Mouse (Mus musculus): ENCODE measurements around the gene Lemd2. TPM values are rescaled to one million over a fixed set of nuclear protein-coding genes. Genes with fewer than 3 reads are reported as not detected.

Lemd2 gene
- polyA plus RNA-seq, 1 experiment from 2014 or later, result 15.7 TPM

- no peak for ATAC-seq (replicated peaks; ENCODE audit: low FRiP score, low TSS enrichment, low read depth)
- Histone ChIP-seq H3K27ac (ENCODE audit: low read depth) (no peak overlapping the region), H3K9me3 (ENCODE audit: control insufficient read depth, low read length) (no peaks in the 10 kb centered on the region), H3K36me3 (ENCODE audit: control insufficient read depth, insufficient read depth, low read length) (no peaks in the 10 kb centered on the region), H3K27me3 (replicated peaks; ENCODE audit: control insufficient read depth, insufficient read depth, low read length) (no peaks in the 10 kb centered on the region), H3K4me3 (ENCODE audit: low read depth, low read length) (no peak overlapping the region), H3K4me2 (ENCODE audit: low read length) (no peak overlapping the region), H3K9ac (ENCODE audit: low read length) (no peak overlapping the region), H3K4me1 (replicated peaks; ENCODE audit: control insufficient read depth, insufficient read depth, low read length) (peaks cover 11% of the 10 kb centered on the region)
- DNase-seq (ENCODE audit: low spot score), result no peak
- 89% methylated on average over 9 of the region's 9 CpGs for WGBS
Observed at GRCm38 (mm10) chr17:27178019-27178418, 26.2 kb downstream of the Lemd2 start.

GRCm38 (mm10) chr17:27176754-27177153, 27.5 kb downstream of the Lemd2 start:
- no peak overlapping the region for H3K9ac ChIP-seq (ENCODE audit: low read length)
- H3K27me3 ChIP-seq (replicated peaks; ENCODE audit: control insufficient read depth, insufficient read depth, low read length), result no peaks in the 10 kb centered on the region
- H3K27ac ChIP-seq (ENCODE audit: low read depth), result no peak overlapping the region
- H3K4me2 ChIP-seq (ENCODE audit: low read length), result no peak overlapping the region
- ATAC-seq (replicated peaks; ENCODE audit: low FRiP score, low TSS enrichment, low read depth) (no peak), DNase-seq (ENCODE audit: low spot score) (no peak)
- H3K36me3 ChIP-seq (ENCODE audit: control insufficient read depth, insufficient read depth, low read length), result no peaks in the 10 kb centered on the region
- no peaks in the 10 kb centered on the region for H3K9me3 ChIP-seq (ENCODE audit: control insufficient read depth, low read length)
- 94% methylated on average over 4 of the region's 4 CpGs for WGBS
- peaks cover 11% of the 10 kb centered on the region for H3K4me1 ChIP-seq (replicated peaks; ENCODE audit: control insufficient read depth, insufficient read depth, low read length)
- no peak overlapping the region for H3K4me3 ChIP-seq (ENCODE audit: low read depth, low read length)

- H3K4me2 ChIP-seq (ENCODE audit: low read length), result no peak overlapping the region
- H3K27me3 ChIP-seq (replicated peaks; ENCODE audit: control insufficient read depth, insufficient read depth, low read length), result no peaks in the 10 kb centered on the region
- H3K27ac ChIP-seq (ENCODE audit: low read depth), result no peak overlapping the region
- H3K36me3 ChIP-seq (ENCODE audit: control insufficient read depth, insufficient read depth, low read length), result no peaks in the 10 kb centered on the region
- ATAC-seq (replicated peaks; ENCODE audit: low FRiP score, low TSS enrichment, low read depth) (no peak), DNase-seq (ENCODE audit: low spot score) (no peak)
- WGBS, result 77% methylated on average over 3 of the region's 3 CpGs
- peaks cover 11% of the 10 kb centered on the region for H3K4me1 ChIP-seq (replicated peaks; ENCODE audit: control insufficient read depth, insufficient read depth, low read length)
- H3K9ac ChIP-seq (ENCODE audit: low read length), result no peak overlapping the region
- no peaks in the 10 kb centered on the region for H3K9me3 ChIP-seq (ENCODE audit: control insufficient read depth, low read length)
- H3K4me3 ChIP-seq (ENCODE audit: low read depth, low read length), result no peak overlapping the region
Observed at GRCm38 (mm10) chr17:27176287-27176686, 28.0 kb downstream of the Lemd2 start.

- H3K9ac ChIP-seq (ENCODE audit: low read length), result no peak overlapping the region
- 30% methylated on average over 14 of the region's 14 CpGs for WGBS
- peak; percentile 59 for ATAC-seq (replicated peaks; ENCODE audit: low FRiP score, low TSS enrichment, low read depth)
- no peak for DNase-seq (ENCODE audit: low spot score)
- no peaks in the 10 kb centered on the region for H3K27me3 ChIP-seq (replicated peaks; ENCODE audit: control insufficient read depth, insufficient read depth, low read length)
- H3K27ac ChIP-seq (ENCODE audit: low read depth), result no peak overlapping the region
- no peaks in the 10 kb centered on the region for H3K9me3 ChIP-seq (ENCODE audit: control insufficient read depth, low read length)
- H3K4me1 ChIP-seq (replicated peaks; ENCODE audit: control insufficient read depth, insufficient read depth, low read length), result peaks cover 11% of the 10 kb centered on the region
- no peak overlapping the region for H3K4me3 ChIP-seq (ENCODE audit: low read depth, low read length)
- H3K36me3 ChIP-seq (ENCODE audit: control insufficient read depth, insufficient read depth, low read length), result no peaks in the 10 kb centered on the region
- H3K4me2 ChIP-seq (ENCODE audit: low read length), result peak overlapping the region; percentile 20; the same call in 1 of the 2 replicates
Observed at GRCm38 (mm10) chr17:27175196-27175874, 28.9 kb downstream of the Lemd2 start.

- DNase-seq (ENCODE audit: low spot score) (no peak), ATAC-seq (replicated peaks; ENCODE audit: low FRiP score, low TSS enrichment, low read depth) (no peak)
- Histone ChIP-seq H3K27me3 (replicated peaks; ENCODE audit: control insufficient read depth, insufficient read depth, low read length) (no peaks in the 10 kb centered on the region), H3K36me3 (ENCODE audit: control insufficient read depth, insufficient read depth, low read length) (no peaks in the 10 kb centered on the region), H3K9me3 (ENCODE audit: control insufficient read depth, low read length) (no peaks in the 10 kb centered on the region), H3K4me3 (ENCODE audit: low read depth, low read length) (no peak overlapping the region), H3K27ac (ENCODE audit: low read depth) (no peak overlapping the region), H3K9ac (ENCODE audit: low read length) (no peak overlapping the region), H3K4me1 (replicated peaks; ENCODE audit: control insufficient read depth, insufficient read depth, low read length) (peaks cover 11% of the 10 kb centered on the region), H3K4me2 (ENCODE audit: low read length) (no peak overlapping the region)
- 80% methylated on average over 3 of the region's 3 CpGs for WGBS
Observed at GRCm38 (mm10) chr17:27173715-27174114, 30.6 kb downstream of the Lemd2 start.

GRCm38 (mm10) chr17:27172459-27172858, 31.8 kb downstream of the Lemd2 start:
- H3K4me1 ChIP-seq (replicated peaks; ENCODE audit: control insufficient read depth, insufficient read depth, low read length), result peaks cover 11% of the 10 kb centered on the region
- WGBS, result 80% methylated on average over 9 of the region's 9 CpGs
- no peak overlapping the region for H3K4me3 ChIP-seq (ENCODE audit: low read depth, low read length)
- no peaks in the 10 kb centered on the region for H3K36me3 ChIP-seq (ENCODE audit: control insufficient read depth, insufficient read depth, low read length)
- H3K27ac ChIP-seq (ENCODE audit: low read depth), result no peak overlapping the region
- no peaks in the 10 kb centered on the region for H3K27me3 ChIP-seq (replicated peaks; ENCODE audit: control insufficient read depth, insufficient read depth, low read length)
- no peak overlapping the region for H3K9ac ChIP-seq (ENCODE audit: low read length)
- ATAC-seq (replicated peaks; ENCODE audit: low FRiP score, low TSS enrichment, low read depth) (no peak), DNase-seq (ENCODE audit: low spot score) (no peak)
- H3K4me2 ChIP-seq (ENCODE audit: low read length), result no peak overlapping the region
- no peaks in the 10 kb centered on the region for H3K9me3 ChIP-seq (ENCODE audit: control insufficient read depth, low read length)

GRCm38 (mm10) chr17:27171121-27171520, 33.1 kb downstream of the Lemd2 start:
- H3K9me3 ChIP-seq (ENCODE audit: control insufficient read depth, low read length), result no peaks in the 10 kb centered on the region
- no peak for DNase-seq (ENCODE audit: low spot score)
- H3K27me3 ChIP-seq (replicated peaks; ENCODE audit: control insufficient read depth, insufficient read depth, low read length), result no peaks in the 10 kb centered on the region
- no peak overlapping the region for H3K9ac ChIP-seq (ENCODE audit: low read length)
- H3K36me3 ChIP-seq (ENCODE audit: control insufficient read depth, insufficient read depth, low read length), result no peaks in the 10 kb centered on the region
- no peak overlapping the region for H3K4me3 ChIP-seq (ENCODE audit: low read depth, low read length)
- ATAC-seq (replicated peaks; ENCODE audit: low FRiP score, low TSS enrichment, low read depth), result no peak
- peaks cover 11% of the 10 kb centered on the region for H3K4me1 ChIP-seq (replicated peaks; ENCODE audit: control insufficient read depth, insufficient read depth, low read length)
- no peak overlapping the region for H3K4me2 ChIP-seq (ENCODE audit: low read length)
- no peak overlapping the region for H3K27ac ChIP-seq (ENCODE audit: low read depth)
- 68% methylated on average over 5 of the region's 5 CpGs for WGBS

- 66% methylated on average over 11 of the region's 11 CpGs for WGBS
- no peak for DNase-seq (ENCODE audit: low spot score)
- Histone ChIP-seq H3K4me3 (ENCODE audit: low read depth, low read length) (no peak overlapping the region), H3K9me3 (ENCODE audit: control insufficient read depth, low read length) (no peaks in the 10 kb centered on the region), H3K27ac (ENCODE audit: low read depth) (no peak overlapping the region), H3K36me3 (ENCODE audit: control insufficient read depth, insufficient read depth, low read length) (no peaks in the 10 kb centered on the region), H3K4me1 (replicated peaks; ENCODE audit: control insufficient read depth, insufficient read depth, low read length) (peaks cover 3% of the 10 kb centered on the region), H3K4me2 (ENCODE audit: low read length) (no peak overlapping the region), H3K9ac (ENCODE audit: low read length) (no peak overlapping the region), H3K27me3 (replicated peaks; ENCODE audit: control insufficient read depth, insufficient read depth, low read length) (no peaks in the 10 kb centered on the region)
- ATAC-seq (replicated peaks; ENCODE audit: low FRiP score, low TSS enrichment, low read depth), result no peak
Observed at GRCm38 (mm10) chr17:27169952-27170695, 34.1 kb downstream of the Lemd2 start.

GRCm38 (mm10) chr17:27168569-27168968, 35.7 kb downstream of the Lemd2 start:
- 95% methylated on average over 4 of the region's 4 CpGs for WGBS
- no peaks in the 10 kb centered on the region for H3K27me3 ChIP-seq (replicated peaks; ENCODE audit: control insufficient read depth, insufficient read depth, low read length)

More at GRCm38 (mm10) chr17:27168569-27168968, 35.7 kb downstream of the Lemd2 start:
- no peak overlapping the region for H3K9ac ChIP-seq (ENCODE audit: low read length)
- H3K4me2 ChIP-seq (ENCODE audit: low read length), result no peak overlapping the region
- no peak overlapping the region for H3K4me3 ChIP-seq (ENCODE audit: low read depth, low read length)
- no peaks in the 10 kb centered on the region for H3K9me3 ChIP-seq (ENCODE audit: control insufficient read depth, low read length)
- H3K4me1 ChIP-seq (replicated peaks; ENCODE audit: control insufficient read depth, insufficient read depth, low read length), result no peaks in the 10 kb centered on the region; the same call in 1 of the 2 replicates
- DNase-seq (ENCODE audit: low spot score), result no peak
- no peak for ATAC-seq (replicated peaks; ENCODE audit: low FRiP score, low TSS enrichment, low read depth)
- H3K36me3 ChIP-seq (ENCODE audit: control insufficient read depth, insufficient read depth, low read length), result no peaks in the 10 kb centered on the region
- no peak overlapping the region for H3K27ac ChIP-seq (ENCODE audit: low read depth)

Data from intestine, embryonic 14.5 days (tissue).